Mouse (Mus musculus) lung, postnatal 36 days (tissue): ENCODE measurements around the gene Olfr837.
"Not testable (repeated sequence)": the region's sequence is repeated elsewhere in the genome, so short reads cannot be mapped to it uniquely, and the experiment has no call there.

ENCODE experiments used
- DNase-seq: peaks from one replicate; pipeline ENCODE4 v3.0.0; 2022; ENCODE audit warnings: mixed read lengths

The Olfr837 gene

DNA sequence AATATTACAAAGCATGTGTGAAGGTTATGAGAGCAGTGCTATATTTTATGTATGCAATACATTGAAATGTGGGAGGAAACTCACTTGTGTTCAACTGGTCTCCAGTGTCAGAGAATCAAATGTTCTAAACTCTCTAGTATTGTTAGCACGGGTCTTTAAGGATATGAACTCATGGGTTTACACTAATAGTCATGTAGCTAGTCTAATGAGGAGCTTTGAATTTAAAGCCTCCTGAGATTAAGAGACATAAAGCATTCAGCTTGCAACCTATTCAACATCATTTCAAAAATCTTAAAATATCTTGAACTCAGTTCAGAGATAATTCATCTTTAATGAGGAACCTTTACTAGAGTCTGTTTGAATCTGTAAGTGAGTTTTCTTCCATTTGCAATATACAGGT lies at the start of gene Olfr837:
Olfr837 (plus strand) TSS at position 301 of the 400 bp plus-strand sequence.
- DNase-seq: no peak

DNA sequence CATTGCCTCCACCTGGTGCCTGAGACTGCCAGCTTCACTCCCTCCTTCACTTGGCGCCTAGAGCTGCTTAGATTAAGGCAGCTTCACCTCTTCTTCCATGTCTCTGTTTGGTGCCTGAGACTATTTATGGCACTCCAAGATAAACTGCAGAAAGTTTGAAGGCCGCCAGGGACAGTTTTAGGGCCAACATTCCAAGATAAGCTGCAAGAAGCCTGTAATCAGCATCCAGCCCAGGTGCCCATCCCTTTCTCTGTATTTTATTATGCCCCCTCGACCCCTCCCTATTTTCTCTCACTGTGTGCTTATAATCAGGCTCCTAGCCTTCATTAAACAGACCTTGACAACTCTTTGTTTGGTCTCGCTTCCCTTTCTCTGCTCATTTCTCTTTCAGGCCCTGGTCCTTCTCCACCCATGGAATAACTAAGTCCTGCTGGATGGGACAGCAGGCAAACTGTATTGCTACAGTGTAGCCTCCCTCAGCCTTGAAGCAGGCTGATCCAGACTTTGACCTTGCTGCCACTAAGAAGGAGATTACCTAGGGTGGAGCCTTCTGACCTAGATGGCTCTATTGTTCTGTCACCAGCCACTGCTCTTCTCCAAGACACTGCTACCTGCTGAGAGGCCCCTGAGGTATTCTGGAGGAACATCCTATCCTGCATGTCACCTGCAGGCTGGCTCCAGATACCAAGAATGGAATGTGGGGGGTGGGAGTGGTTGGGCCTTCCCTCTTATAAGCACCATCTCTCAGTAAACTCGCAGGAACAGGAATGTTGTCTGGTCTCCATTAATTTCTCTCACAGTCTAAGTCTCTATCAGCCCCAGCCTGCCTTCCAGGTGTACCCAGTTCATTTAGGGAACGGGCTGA lies 43.0 kb upstream of the Olfr837 start:
- DNase-seq: not testable (repeated sequence)

DNA sequence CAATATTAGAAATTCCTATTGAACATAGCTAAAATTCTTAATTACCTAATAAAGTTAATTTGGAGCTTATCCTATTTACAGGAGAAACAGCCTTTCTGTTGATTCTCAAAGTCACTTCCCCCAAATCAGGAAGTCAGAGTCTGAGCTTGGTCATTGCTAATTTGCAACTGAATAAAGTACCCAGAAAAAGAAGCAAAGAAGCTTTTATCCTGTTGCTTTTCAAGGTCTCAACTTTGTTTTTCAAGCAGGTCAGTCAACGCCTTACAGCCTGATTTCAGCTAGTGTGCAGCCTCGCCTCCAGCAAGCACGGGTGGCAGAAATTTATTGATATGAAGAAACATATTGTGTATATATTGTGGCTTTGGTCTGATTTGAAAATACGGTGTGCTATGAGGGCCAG lies 38.8 kb upstream of the Olfr837 start:
- DNase-seq: no peak

DNA sequence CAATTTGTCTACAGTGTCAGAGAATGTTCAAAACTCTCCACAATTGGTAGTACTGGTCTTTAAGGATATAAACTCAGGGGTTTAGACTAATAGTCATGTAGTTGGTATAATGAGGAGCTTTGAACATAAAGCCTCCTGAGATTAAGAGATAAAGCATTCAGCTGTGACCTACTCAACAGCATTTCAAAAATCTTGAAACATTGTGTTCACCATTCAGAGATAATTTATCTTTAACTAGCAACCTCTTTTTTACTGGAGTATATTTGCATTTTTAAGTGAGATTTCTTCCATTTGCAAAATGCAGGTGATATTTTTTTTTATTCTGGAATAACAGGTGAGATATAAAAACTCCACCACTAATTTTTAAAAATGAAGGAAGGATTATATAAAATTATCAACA lies 16.0 kb upstream of the Olfr837 start, which contains the start of gene Olfr836:
Olfr836 (plus strand) TSS at position 301 of the 400 bp plus-strand sequence.
- DNase-seq: no peak

DNA sequence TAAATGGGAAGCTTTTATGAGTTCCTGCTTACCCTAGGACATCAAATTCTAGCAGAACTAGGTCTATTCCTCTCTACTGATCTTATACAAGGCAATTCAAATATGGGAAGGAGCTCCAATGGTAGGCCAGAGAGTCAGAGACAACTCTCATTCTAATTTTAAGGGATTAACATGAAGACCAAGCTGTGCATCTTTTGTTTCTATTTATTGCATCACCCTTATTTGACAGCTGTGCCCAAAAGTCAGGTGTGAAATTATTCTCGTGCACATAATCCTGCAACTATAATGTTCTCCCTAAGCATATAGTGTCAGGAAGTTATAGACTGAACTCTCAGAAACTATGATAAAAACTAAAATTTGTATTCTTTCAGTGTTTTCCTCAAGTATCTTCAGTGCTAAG lies 41.1 kb downstream of the Olfr837 start, which contains the start of gene Olfr839-ps1:
Olfr839-ps1 (minus strand) TSS at position 101 of the 400 bp plus-strand sequence.
- no peak for DNase-seq
